Mouse (Mus musculus) midbrain, embryonic 10.5 days (tissue): ENCODE data around the gene Sgip1. TPM values are rescaled to one million over a fixed set of nuclear protein-coding genes. Genes with fewer than 3 reads are reported as not detected.

Experiments
- DNase-seq: peaks from one replicate; pipeline ENCODE4 v3.0.0-alpha.2; 2017; ENCODE audit warnings: low spot score
- H3K27ac ChIP-seq: fragments of 300-500 bp; sonication (generic); replicated peaks from 2 replicates; pipeline ENCODE4 v1.5.1; 2016; ENCODE audit warnings: mild to moderate bottlenecking
- H3K27me3 ChIP-seq: fragments of 300-500 bp; sonication (generic); 2 replicates; pipeline ENCODE4 v1.6.1; 2016; ENCODE audit warnings: low read depth, mild to moderate bottlenecking; ENCODE audit not compliant: poor library complexity, severe bottlenecking
- H3K36me3 ChIP-seq: fragments of 300-500 bp; sonication (generic); 2 replicates; pipeline ENCODE4 v1.6.1; 2016; ENCODE audit warnings: mild to moderate bottlenecking, moderate library complexity
- H3K4me1 ChIP-seq: fragments of 300-500 bp; sonication (generic); 2 replicates; pipeline ENCODE4 v1.6.1; 2016
- H3K4me3 ChIP-seq: fragments of 300-500 bp; sonication (generic); 2 replicates; pipeline ENCODE4 v1.5.1; 2016; ENCODE audit warnings: mild to moderate bottlenecking, moderate library complexity
- H3K9me3 ChIP-seq: fragments of 300-500 bp; sonication (generic); replicated peaks from 2 replicates; pipeline ENCODE4 v1.6.1; 2016; ENCODE audit warnings: mild to moderate bottlenecking
- WGBS: fragments of 180-500 bp; shearing (Covaris S2); methylation state at CpG from one replicate; pipeline ENCODE4 v1.1.7; 2016; 5-methylcytosine and 5-hydroxymethylcytosine counted together
- polyA plus RNA-seq: library from polyadenylated mRNA; unstranded; fragments of >200 nt; fragmentation: Nextera tagmentation; extraction: Ambion mirVana; gene quantifications from 2 replicates; pipeline ENCODE4 v1.2.1, GENCODE M21; 2016

Gene Sgip1
- polyA plus RNA-seq, 1 experiment from 2014 or later, result 5.2 TPM

DNA sequence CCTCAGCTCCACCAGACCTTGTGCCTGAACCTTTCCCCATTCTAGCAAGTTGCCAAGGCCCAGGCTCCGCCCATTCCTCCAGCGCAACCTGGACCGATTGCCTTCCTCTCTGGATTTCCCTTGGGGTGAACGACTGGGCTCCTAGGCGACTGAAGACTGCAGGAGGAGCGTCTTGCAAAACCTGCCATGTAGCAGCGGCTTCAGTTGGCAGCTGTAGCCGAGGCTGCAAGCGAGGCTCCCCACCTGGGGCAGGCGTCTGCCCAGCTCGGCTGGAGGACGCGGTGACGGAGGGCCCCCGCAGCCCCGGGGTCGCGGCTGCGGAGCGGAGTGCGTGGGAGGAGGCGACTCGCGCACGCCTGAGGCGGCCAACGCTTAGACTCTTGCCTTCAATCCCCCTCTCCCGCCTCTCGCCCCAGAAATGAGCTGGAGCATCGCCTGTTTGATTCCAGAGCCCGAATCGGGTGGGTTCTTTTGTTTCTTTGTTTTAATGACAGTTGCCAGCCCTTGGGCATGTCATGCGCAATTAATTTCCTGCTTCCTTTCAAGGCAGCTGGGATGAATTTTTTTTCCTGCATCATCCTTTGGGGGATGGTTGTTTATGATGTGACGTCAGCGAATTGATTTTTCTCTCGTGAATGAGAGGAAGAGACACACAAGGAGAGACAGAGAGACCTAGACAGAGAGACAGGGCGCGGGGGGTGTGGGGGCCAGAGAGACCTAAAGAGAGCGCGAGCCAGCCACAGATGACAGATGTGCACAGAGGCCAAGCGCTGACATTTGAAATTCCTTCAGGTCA is 18.2 kb downstream of the Sgip1 start:
- peak; percentile 66 for DNase-seq
- H3K4me3 ChIP-seq, result peak overlapping the region; percentile 75
- peaks cover 17% of the 10 kb centered on the region for H3K4me1 ChIP-seq
- under 1% methylated on average over 41 of the region's 41 CpGs for WGBS
- no peaks in the 10 kb centered on the region for H3K9me3 ChIP-seq
- no peaks in the 10 kb centered on the region for H3K36me3 ChIP-seq
- peaks cover 12% of the 10 kb centered on the region; the same call in 1 of the 2 replicates for H3K27me3 ChIP-seq
- peak overlapping the region; percentile 87 for H3K27ac ChIP-seq

DNA sequence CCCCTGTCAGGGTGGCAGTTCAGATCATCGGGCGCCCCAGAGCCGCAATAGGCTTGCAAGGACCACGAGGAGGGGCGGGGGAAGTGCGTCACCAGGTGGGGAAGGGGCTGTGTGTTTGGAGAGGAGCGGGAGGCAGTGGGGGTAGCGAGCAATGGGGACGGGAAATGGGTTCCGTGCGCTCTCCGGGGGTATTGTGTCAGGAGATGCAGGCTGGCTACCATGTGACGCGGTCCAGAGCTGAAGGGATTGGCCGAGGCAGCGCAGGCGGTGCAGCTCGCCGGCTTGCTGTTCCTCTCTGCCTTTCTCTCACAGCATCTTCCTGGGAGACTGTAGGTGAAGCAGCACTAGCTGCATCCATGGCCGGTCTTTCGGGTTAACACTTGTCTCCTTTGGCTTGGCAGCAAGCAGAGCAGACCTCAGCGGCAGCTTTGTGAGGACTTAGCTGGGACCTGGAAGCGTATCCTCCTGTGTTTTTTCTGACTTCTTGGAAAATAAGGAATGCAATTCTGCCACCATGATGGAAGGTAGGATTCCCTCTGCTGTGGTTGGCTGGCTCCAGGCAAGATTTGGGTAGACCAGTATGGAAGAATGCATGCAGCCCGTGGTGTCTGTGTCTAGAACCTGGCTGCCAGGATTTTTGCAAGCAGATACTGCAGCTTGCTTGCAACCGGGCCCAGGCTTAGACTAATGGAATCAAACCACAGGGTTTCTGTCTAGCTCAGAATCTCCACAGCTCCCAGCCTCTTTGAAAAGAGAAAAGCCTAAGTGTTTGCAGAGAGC is 19.1 kb downstream of the Sgip1 start:
- 2% methylated on average over 25 of the region's 25 CpGs for WGBS
- H3K9me3 ChIP-seq, result no peaks in the 10 kb centered on the region
- H3K27ac ChIP-seq, result peak overlapping the region; percentile 87
- DNase-seq, result peak; percentile 82
- H3K27me3 ChIP-seq, result peaks cover 12% of the 10 kb centered on the region; the same call in 1 of the 2 replicates
- peaks cover 17% of the 10 kb centered on the region for H3K4me1 ChIP-seq
- peak overlapping the region; percentile 75 for H3K4me3 ChIP-seq
- H3K36me3 ChIP-seq, result no peaks in the 10 kb centered on the region

DNA sequence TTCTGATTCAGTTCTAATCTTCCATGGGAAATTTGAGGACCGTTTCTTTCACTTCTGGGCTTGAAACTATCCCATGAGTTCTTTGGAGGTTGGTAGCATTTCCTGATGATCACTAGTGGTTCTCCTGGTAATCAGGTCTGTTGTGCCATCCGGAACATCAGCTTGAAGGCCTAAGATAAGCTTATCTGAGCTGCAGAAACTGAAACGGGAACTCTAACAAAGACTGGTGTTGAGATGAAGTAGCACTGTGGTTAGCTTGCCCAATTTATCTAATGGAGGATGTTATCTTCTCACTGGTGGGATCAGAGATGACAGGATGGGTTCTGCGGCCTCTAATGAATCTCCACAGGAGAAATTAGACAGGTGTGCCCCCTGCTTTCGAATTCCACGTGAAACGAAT is 21.0 kb downstream of the Sgip1 start:
- Histone ChIP-seq H3K27me3 (peaks cover 12% of the 10 kb centered on the region; the same call in 1 of the 2 replicates), H3K36me3 (no peaks in the 10 kb centered on the region), H3K27ac (no peak overlapping the region), H3K9me3 (no peaks in the 10 kb centered on the region), H3K4me1 (peaks cover 17% of the 10 kb centered on the region), H3K4me3 (no peak overlapping the region)
- WGBS, result 90% methylated on average over 7 of the region's 7 CpGs
- no peak for DNase-seq

DNA sequence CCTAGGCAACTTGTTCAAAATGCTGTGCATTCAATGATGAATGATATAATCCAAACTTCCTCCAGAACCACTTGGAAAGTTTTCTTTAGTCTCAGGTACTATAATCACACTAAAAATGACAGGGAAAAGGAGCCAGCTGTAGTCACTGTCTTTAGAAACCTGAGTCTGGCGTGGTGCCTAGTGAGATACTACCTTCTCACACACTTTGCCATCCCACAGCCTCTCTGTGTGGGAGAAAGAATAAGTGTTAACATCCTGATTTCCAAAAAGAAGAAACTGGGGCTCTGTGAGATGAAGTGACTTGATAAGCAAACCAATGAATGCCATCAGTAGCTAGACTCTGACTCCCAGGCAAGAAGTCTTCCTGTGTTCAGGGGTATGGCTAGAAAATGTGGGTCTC is 28.0 kb downstream of the Sgip1 start:
- Histone ChIP-seq H3K27ac (no peak overlapping the region), H3K4me3 (no peak overlapping the region), H3K9me3 (no peaks in the 10 kb centered on the region), H3K4me1 (peaks cover 4% of the 10 kb centered on the region; the same call in 1 of the 2 replicates), H3K27me3 (no peaks in the 10 kb centered on the region), H3K36me3 (no peaks in the 10 kb centered on the region)
- WGBS, result 81% methylated on average over 1 of the region's 1 CpGs
- DNase-seq, result no peak

DNA sequence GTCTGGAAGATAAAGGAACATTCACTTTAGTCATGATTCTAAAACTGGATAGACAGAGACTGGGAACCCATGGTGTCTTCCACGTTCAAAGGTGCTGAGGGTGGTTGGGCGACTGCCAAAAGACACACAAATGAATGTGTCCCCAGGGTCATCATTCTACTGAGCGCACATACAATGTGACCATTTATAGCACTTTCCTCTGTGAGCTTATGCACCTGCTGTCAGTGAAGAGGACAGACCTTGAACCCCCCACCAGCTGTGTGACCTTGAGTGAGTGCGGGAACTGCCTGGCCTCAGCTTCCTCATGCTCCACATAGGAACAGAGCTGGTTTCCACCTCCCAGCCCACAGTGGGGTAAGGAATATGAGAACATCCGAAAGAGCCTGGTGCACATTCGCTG is 28.8 kb downstream of the Sgip1 start:
- Histone ChIP-seq H3K36me3 (no peaks in the 10 kb centered on the region), H3K4me3 (no peak overlapping the region), H3K4me1 (peaks cover 9% of the 10 kb centered on the region; the same call in 1 of the 2 replicates), H3K27ac (no peak overlapping the region), H3K9me3 (no peaks in the 10 kb centered on the region), H3K27me3 (no peaks in the 10 kb centered on the region)
- WGBS, result 97% methylated on average over 6 of the region's 6 CpGs
- no peak for DNase-seq

DNA sequence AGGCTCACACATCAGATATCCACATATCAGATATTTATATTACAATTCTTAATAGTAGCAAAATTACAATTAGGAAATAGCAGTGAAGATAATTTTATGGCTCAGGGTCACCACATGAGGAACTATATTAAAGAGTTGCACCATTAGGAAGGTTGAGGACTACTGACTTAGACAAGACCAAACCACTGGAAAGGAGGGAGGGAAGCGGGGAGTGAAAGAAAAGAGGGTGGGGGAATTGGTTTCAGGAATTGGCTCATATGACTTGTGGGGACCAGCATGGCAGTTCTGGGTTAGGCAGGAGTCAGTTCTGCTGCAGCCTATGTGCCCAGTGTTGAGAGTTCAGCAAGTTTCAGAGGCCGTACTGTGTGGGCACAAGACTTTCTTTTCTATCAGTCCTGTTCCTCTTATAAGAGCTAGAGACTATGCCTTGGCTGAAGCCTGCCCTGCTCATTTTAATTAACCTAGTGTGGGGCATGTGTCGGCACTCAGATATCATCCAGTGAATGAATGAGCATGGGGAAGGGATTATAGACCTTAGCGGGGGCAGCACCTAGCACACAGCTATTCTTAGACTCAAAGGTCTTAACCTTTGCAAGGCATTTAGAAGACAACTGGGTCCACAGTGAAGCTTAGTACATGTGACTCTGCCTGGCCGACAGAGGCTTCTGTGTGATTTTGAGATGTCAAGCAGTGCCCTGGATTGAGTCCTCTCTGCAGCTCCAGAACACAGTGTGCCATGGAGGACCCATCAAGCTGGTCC is 30.7 kb downstream of the Sgip1 start:
- Histone ChIP-seq H3K27me3 (no peaks in the 10 kb centered on the region), H3K4me3 (no peak overlapping the region), H3K9me3 (no peaks in the 10 kb centered on the region), H3K4me1 (peaks cover 16% of the 10 kb centered on the region), H3K36me3 (no peaks in the 10 kb centered on the region), H3K27ac (no peak overlapping the region)
- no peak for DNase-seq
- 75% methylated on average over 5 of the region's 5 CpGs for WGBS

DNA sequence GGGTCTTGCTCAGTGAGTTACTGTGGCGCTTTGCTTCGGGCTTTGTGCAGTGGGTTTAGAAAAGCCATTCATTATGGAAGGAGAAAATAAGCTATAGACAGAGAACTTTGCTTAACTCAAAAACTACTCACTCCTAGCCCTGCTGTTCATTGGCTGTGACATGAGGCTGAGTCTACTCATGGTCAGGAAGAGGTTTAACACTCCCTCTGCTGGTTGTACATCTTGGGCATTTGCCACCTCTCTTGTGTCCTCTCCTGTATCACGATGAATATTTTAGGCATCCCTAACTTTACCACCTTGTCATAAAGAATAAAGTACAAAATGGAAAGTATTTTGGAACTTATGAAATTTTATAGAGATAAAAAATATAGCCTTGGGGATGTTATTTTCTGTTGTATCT is 32.1 kb downstream of the Sgip1 start:
- Histone ChIP-seq H3K9me3 (no peaks in the 10 kb centered on the region), H3K4me3 (no peak overlapping the region), H3K27me3 (no peaks in the 10 kb centered on the region), H3K36me3 (no peaks in the 10 kb centered on the region), H3K4me1 (peaks cover 16% of the 10 kb centered on the region), H3K27ac (no peak overlapping the region)
- DNase-seq, result no peak
- WGBS, result 94% methylated on average over 3 of the region's 3 CpGs

DNA sequence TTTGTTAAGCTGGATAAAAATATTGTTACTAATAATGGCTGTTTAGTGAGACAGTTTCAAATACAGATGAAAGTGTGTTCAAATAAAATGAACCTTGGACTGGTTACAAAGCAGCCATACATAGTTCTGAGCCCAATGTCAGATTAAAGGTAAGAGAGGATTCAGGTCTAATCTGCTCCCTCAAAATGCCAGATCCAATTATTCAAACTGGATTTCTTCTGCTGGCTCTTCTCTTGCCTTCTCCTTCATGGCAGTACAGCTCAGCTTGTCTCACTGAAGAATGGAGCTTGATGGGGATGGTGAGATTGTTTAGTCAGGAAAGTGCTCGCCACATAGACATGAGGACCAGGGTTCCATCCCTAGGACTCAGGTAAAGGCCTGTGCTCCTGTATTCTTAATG is 32.7 kb downstream of the Sgip1 start:
- WGBS, result 85% methylated on average over 1 of the region's 1 CpGs
- Histone ChIP-seq H3K4me1 (peaks cover 16% of the 10 kb centered on the region), H3K27ac (no peak overlapping the region), H3K9me3 (no peaks in the 10 kb centered on the region), H3K27me3 (no peaks in the 10 kb centered on the region), H3K36me3 (no peaks in the 10 kb centered on the region), H3K4me3 (no peak overlapping the region)
- no peak for DNase-seq

DNA sequence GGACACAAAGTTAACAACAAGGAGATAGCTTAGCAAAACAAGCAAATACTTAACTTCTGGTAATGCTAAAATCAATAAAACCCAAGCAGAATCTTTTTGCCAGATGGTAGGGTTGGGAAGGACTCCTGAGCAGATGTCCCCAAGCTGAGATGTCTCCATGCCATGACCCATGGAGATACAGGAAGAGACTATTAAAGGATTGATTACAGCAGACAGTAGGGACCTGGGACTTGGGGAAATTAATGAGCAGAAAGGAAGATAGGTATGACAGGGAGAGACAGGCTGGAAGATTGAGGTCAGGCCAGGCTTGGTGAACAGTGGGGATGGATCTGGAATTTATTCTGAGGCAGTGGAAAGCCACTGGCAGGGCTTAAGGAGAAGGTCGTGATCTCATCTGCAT is 33.5 kb downstream of the Sgip1 start:
- H3K9me3 ChIP-seq, result no peaks in the 10 kb centered on the region
- no peaks in the 10 kb centered on the region for H3K36me3 ChIP-seq
- H3K27me3 ChIP-seq, result no peaks in the 10 kb centered on the region
- DNase-seq, result no peak
- 74% methylated on average over 1 of the region's 1 CpGs for WGBS
- no peak overlapping the region for H3K27ac ChIP-seq
- H3K4me1 ChIP-seq, result peaks cover 16% of the 10 kb centered on the region
- H3K4me3 ChIP-seq, result no peak overlapping the region

DNA sequence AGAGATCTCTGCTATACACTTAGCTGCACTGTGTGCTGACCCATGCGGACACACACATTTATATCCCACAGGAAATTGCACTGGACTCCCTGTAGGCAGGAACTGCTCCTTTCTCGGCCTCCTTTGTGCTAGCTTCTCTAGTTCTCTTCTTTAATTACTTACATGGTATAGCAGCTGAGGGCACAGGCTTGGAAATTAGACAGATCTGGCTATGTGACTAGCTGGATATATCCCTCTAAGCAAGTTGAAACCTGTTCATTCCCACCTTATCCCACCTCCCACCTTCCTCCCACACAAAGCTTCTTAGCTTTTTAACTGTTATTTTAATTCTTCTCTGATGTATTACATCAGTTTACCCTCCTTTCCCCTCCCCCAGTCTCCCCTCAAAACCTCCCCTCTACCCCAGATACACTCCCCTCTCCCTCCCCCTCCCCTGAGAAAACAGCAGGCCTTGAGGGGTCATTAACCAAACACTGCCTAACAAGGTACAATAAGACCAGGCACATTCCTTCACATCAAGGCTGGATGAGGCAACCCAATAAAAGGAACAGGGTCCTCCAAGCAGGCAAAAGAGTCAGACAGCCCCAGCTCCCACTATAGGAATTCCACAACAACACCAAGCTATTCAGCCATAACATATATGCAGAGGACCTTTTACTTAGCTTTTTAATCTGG is 34.6 kb downstream of the Sgip1 start:
- no peak overlapping the region for H3K27ac ChIP-seq

DNA sequence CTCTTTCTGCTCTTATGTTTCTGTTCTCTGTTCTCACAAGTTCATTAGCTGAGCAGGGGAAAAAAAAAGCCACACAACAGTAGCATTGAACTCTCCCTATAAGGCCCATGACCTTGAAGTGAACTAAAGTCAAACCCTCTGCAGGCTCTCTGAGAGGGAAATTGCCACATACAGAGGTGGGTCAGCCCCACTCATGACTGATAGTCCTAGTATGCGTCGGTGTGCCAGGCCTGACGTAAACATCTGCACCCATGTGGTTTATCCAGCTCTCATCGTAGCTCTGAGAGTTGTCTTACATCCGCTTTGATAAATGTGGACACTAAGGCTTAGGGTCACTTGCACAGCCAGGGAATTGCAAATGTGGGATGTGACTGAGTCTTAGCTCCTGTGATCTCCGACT is 38.8 kb downstream of the Sgip1 start:
- no peaks in the 10 kb centered on the region for H3K9me3 ChIP-seq
- H3K27ac ChIP-seq, result no peak overlapping the region
- H3K4me3 ChIP-seq, result no peak overlapping the region
- H3K4me1 ChIP-seq, result peaks cover 22% of the 10 kb centered on the region
- no peak for DNase-seq
- no peaks in the 10 kb centered on the region for H3K36me3 ChIP-seq
- no peaks in the 10 kb centered on the region for H3K27me3 ChIP-seq
- WGBS, result 83% methylated on average over 6 of the region's 6 CpGs

More for the DNA sequence above, 34.6 kb downstream of the Sgip1 start:
- Histone ChIP-seq H3K4me3 (no peak overlapping the region), H3K4me1 (peaks cover 26% of the 10 kb centered on the region), H3K9me3 (no peaks in the 10 kb centered on the region), H3K36me3 (no peaks in the 10 kb centered on the region), H3K27me3 (no peaks in the 10 kb centered on the region)
- DNase-seq, result no peak
- WGBS, result 78% methylated on average over 2 of the region's 2 CpGs

DNA sequence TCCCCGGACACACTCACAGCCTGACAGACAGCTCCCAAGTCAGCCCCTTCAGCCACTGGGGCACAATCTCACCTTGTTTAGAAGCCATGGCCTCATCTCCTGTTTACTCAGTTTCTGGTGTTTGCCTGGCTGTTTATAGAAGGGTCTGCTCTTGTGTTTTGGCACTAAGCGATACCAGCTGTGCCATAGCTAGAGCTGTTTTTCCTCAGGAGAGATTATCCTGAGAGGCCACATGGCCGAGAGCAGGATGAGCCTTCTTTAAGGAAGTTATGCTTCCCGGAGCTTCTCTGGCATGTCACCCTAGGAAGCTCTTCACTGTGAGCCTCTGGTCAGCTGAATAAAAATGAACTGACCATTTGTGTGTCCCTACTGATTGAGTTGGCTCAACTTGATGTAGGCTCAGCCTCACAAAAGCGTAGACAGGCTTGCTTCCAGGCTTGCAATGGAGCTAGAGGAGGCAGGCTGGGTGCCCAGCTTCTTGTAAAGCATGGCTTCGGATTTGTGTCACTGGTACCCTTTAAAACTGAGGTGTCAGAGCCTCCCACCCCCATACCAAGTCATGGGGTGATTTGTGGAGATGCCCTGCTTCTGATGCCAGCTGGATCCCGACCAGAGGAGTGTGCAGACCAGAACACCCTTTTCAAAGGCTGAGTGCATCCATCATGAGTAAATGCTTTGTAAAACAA is 42.1 kb downstream of the Sgip1 start:
- no peak for DNase-seq
- Histone ChIP-seq H3K4me1 (peaks cover 15% of the 10 kb centered on the region), H3K4me3 (no peak overlapping the region), H3K36me3 (no peaks in the 10 kb centered on the region), H3K27ac (no peak overlapping the region), H3K9me3 (no peaks in the 10 kb centered on the region), H3K27me3 (no peaks in the 10 kb centered on the region)
- WGBS, result 81% methylated on average over 7 of the region's 7 CpGs
